Mouse (Mus musculus) intestine, postnatal 0 days (tissue): ENCODE measurements at regions not wholly inside any gene's neighbourhood (a gene's known extent, or its start where the extent isn't known, plus 50 kb on each side); places are given as distances from the start of the nearest gene placed in this dataset.

Experiments
- ATAC-seq: fragments of 200-750 bp; cut with Nextera tagmentation; 2 replicates; pipeline ENCODE4 v1.8.0; 2017; ENCODE audit warnings: mild to moderate bottlenecking, moderate TSS enrichment, moderate library complexity
- H3K27ac ChIP-seq: fragments of 300-500 bp; sonication (generic); 2 replicates; pipeline ENCODE4 v1.5.1; 2014; ENCODE audit warnings: mild to moderate bottlenecking, low read depth, low read length, moderate library complexity
- H3K27me3 ChIP-seq: fragments of 300-500 bp; sonication (generic); replicated peaks from 2 replicates; pipeline ENCODE4 v1.6.1; 2014; ENCODE audit warnings: low read length, mixed read lengths; ENCODE audit not compliant: control insufficient read depth, insufficient read depth
- H3K36me3 ChIP-seq: fragments of 300-500 bp; sonication (generic); 2 replicates; pipeline ENCODE4 v1.6.1; 2014; ENCODE audit warnings: mild to moderate bottlenecking, moderate library complexity; ENCODE audit not compliant: control insufficient read depth, insufficient read depth
- H3K4me1 ChIP-seq: fragments of 300-500 bp; sonication (generic); replicated peaks from 2 replicates; pipeline ENCODE4 v1.6.1; 2014; ENCODE audit warnings: antibody characterized with exemption, low read length, mixed read lengths; ENCODE audit not compliant: control insufficient read depth, insufficient read depth
- H3K4me2 ChIP-seq: fragments of 300-500 bp; sonication (generic); replicated peaks from 2 replicates; pipeline ENCODE4 v1.6.1; 2014; ENCODE audit warnings: low read depth, mild to moderate bottlenecking, moderate library complexity
- H3K4me3 ChIP-seq: fragments of 300-500 bp; sonication (generic); 2 replicates; pipeline ENCODE4 v1.5.1; 2014; ENCODE audit warnings: low read depth, low read length
- H3K9ac ChIP-seq: fragments of 300-500 bp; sonication (generic); 2 replicates; pipeline ENCODE4 v1.6.1; 2014; ENCODE audit warnings: mild to moderate bottlenecking, low read depth, low read length
- H3K9me3 ChIP-seq: fragments of 300-500 bp; sonication (generic); 2 replicates; pipeline ENCODE4 v1.6.1; 2016; ENCODE audit warnings: mixed run types; ENCODE audit not compliant: control insufficient read depth
- CTCF ChIP-seq: sonication (generic); IDR thresholded peaks from 2 replicates; pipeline ENCODE4 v1.5.1; 2016; ENCODE audit warnings: low read depth, mild to moderate bottlenecking, control low read depth, antibody characterized with exemption, moderate library complexity
- WGBS: fragments of 180-500 bp; shearing (Covaris S2); extraction: QIAGEN DNeasy Blood & Tissue Kit; methylation state at CpG from one replicate; pipeline ENCODE4 v1.1.7; 2014; 5-methylcytosine and 5-hydroxymethylcytosine counted together

DNA sequence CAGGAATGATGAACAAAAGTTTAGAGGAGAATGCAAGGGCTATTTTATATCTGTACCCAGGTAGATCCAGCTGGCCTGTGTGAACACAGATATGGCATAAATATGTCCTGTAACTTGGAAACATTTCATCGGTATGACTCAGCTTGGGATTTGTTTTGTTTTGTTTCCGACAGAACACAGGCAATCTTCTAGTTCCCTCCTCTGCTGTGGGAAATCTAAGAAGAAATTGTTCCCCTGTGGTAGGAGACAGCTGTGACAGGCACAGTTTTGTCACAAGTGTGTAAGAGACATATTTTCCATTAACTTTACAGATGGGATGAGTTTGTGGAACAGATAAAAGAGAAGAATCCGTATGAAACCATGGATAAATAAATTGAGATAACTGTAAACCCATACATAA lies 687.0 kb downstream of the Tpm3-rs7 start:
- Histone ChIP-seq H3K36me3 (no peaks in the 10 kb centered on the region), H3K4me3 (no peak overlapping the region), H3K4me2 (no peak overlapping the region), H3K27ac (no peak overlapping the region), H3K9me3 (no peaks in the 10 kb centered on the region), H3K9ac (no peak overlapping the region), H3K4me1 (no peaks in the 10 kb centered on the region), H3K27me3 (no peaks in the 10 kb centered on the region)
- no peak for TF ChIP-seq CTCF
- ATAC-seq = no peak
- WGBS = 58% methylated on average over 3 of the region's 3 CpGs

GRCm38 (mm10) chr14:114002420-114002819 lies 688.0 kb downstream of the Tpm3-rs7 start:
- no peak for TF ChIP-seq CTCF
- ATAC-seq = no peak
- Histone ChIP-seq H3K4me3 (no peak overlapping the region), H3K27ac (no peak overlapping the region), H3K4me1 (no peaks in the 10 kb centered on the region), H3K4me2 (no peak overlapping the region), H3K27me3 (no peaks in the 10 kb centered on the region), H3K9ac (no peak overlapping the region), H3K9me3 (no peaks in the 10 kb centered on the region), H3K36me3 (no peaks in the 10 kb centered on the region)
- whole genome bisulfite sequencing = 71% methylated on average over 1 of the region's 1 CpGs

DNA sequence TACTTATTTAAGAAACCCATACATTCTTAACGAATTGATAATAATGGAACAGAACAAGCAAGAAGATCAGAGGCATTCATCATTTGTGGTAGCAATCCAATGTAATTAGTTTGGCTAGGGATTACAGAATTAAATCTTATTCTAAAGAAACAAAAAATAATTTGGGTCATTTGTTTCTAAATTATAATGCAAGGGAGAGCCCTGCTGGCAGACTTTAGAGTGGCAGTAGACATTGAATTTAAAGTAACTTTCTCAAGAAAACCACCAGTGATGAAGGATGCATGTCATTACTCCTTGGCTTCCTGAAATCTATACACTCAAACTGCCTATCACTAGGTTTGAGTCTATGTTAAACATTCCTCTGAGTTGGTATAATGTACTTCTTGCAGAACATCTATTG lies 722.7 kb downstream of the Tpm3-rs7 start:
- H3K4me3 ChIP-seq = no peak overlapping the region
- H3K9ac ChIP-seq = no peak overlapping the region
- H3K36me3 ChIP-seq = no peaks in the 10 kb centered on the region
- ATAC-seq = no peak
- no peak overlapping the region for H3K4me2 ChIP-seq
- H3K27me3 ChIP-seq = no peaks in the 10 kb centered on the region
- H3K9me3 ChIP-seq = no peaks in the 10 kb centered on the region
- no peak for TF ChIP-seq CTCF
- WGBS = 77% methylated on average over 1 of the region's 1 CpGs
- H3K27ac ChIP-seq = no peak overlapping the region
- H3K4me1 ChIP-seq = no peaks in the 10 kb centered on the region

DNA sequence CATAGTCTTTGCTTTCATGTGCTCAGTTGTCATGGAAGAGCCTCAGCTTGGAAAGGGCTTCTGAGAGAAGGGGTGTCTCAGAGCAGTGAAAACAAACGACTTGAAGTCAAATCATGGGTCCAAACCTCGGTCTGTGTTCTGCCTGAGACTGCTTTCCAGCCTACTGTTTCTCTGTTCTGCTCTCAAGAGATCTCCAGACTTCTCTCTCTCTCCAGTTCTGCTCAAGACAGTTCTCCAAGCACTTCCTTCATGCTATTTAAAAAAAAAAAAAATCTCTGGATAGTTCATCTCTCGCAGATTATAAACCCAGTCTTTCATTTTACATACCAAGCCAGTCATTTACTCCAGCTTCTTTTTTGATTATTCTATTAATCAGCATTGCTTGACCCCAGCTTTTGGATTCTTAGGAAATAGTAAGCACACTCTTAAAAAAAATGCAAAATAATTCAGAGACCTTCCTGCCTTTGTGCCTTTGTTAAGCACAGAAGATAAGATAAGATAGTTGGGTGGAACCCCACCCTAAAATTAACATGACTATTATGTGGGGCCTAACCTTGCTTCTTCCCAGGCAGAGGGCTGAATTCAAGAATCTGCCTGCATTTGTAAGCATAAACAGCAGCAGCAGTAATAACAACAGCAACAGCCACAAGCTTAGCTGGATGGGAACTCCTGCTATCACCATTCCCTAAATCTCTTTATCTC lies 724.4 kb downstream of the Tpm3-rs7 start:
- H3K36me3 ChIP-seq = no peaks in the 10 kb centered on the region
- TF ChIP-seq CTCF = no peak

GRCm38 (mm10) chr14:114053558-114054235 lies 739.3 kb downstream of the Tpm3-rs7 start:
- 88% methylated on average over 5 of the region's 5 CpGs for WGBS

More for the DNA sequence above, 724.4 kb downstream of the Tpm3-rs7 start:
- Histone ChIP-seq H3K9ac (no peak overlapping the region), H3K4me1 (no peaks in the 10 kb centered on the region), H3K4me3 (no peak overlapping the region), H3K4me2 (no peak overlapping the region), H3K27ac (no peak overlapping the region), H3K27me3 (no peaks in the 10 kb centered on the region), H3K9me3 (no peaks in the 10 kb centered on the region)
- WGBS = 57% methylated on average over 3 of the region's 3 CpGs
- no peak for ATAC-seq

GRCm38 (mm10) chr14:114061347-114061746 lies 746.9 kb downstream of the Tpm3-rs7 start:
- no peak for TF ChIP-seq CTCF
- Histone ChIP-seq H3K9ac (no peak overlapping the region), H3K4me1 (no peaks in the 10 kb centered on the region), H3K4me2 (no peak overlapping the region), H3K27ac (no peak overlapping the region), H3K27me3 (no peaks in the 10 kb centered on the region), H3K4me3 (no peak overlapping the region), H3K36me3 (no peaks in the 10 kb centered on the region), H3K9me3 (no peaks in the 10 kb centered on the region)
- no peak for ATAC-seq
- 65% methylated on average over 2 of the region's 2 CpGs for WGBS

More at GRCm38 (mm10) chr14:114053558-114054235, 739.3 kb downstream of the Tpm3-rs7 start:
- ATAC-seq = no peak
- no peaks in the 10 kb centered on the region for H3K36me3 ChIP-seq
- H3K9me3 ChIP-seq = no peaks in the 10 kb centered on the region
- no peaks in the 10 kb centered on the region for H3K27me3 ChIP-seq
- H3K4me2 ChIP-seq = no peak overlapping the region
- no peak overlapping the region for H3K9ac ChIP-seq
- no peak overlapping the region for H3K4me3 ChIP-seq
- no peak overlapping the region for H3K27ac ChIP-seq
- no peak for TF ChIP-seq CTCF
- no peaks in the 10 kb centered on the region for H3K4me1 ChIP-seq
